Mouse (Mus musculus) embryonic facial prominence, embryonic 14.5 days (tissue): Measurements from ENCODE around the gene Atmin. TPM values are rescaled to one million over a fixed set of nuclear protein-coding genes. Genes with fewer than 3 reads are reported as not detected.

Experiments
- ATAC-seq: fragments of 200-750 bp; cut with Nextera tagmentation; 2 replicates; pipeline ENCODE4 v1.8.0; 2017; ENCODE audit warnings: low read depth, moderate number of reproducible peaks, moderate TSS enrichment
- DNase-seq: peaks from one replicate; pipeline ENCODE4 v3.0.0-alpha.2; 2015; ENCODE audit warnings: low spot score
- H3K27ac ChIP-seq: fragments of 300-500 bp; sonication (generic); replicated peaks from 2 replicates; pipeline ENCODE4 v1.5.1; 2014; ENCODE audit warnings: low read depth, mild to moderate bottlenecking, low read length, moderate library complexity
- H3K27me3 ChIP-seq: fragments of 300-500 bp; sonication (generic); replicated peaks from 2 replicates; pipeline ENCODE4 v1.6.1; 2014; ENCODE audit warnings: low read length; ENCODE audit not compliant: control insufficient read depth, insufficient read depth
- H3K36me3 ChIP-seq: fragments of 300-500 bp; sonication (generic); 2 replicates; pipeline ENCODE4 v1.6.1; 2014; ENCODE audit warnings: low read length, mixed read lengths; ENCODE audit not compliant: control insufficient read depth, insufficient read depth
- H3K4me1 ChIP-seq: fragments of 300-500 bp; sonication (generic); 2 replicates; pipeline ENCODE4 v1.6.1; 2014; ENCODE audit warnings: antibody characterized with exemption, low read length; ENCODE audit not compliant: control insufficient read depth, insufficient read depth
- H3K4me2 ChIP-seq: fragments of 300-500 bp; sonication (generic); 2 replicates; pipeline ENCODE4 v1.6.1; 2014; ENCODE audit warnings: low read depth, mild to moderate bottlenecking, low read length, moderate library complexity, mixed read lengths
- H3K4me3 ChIP-seq: fragments of 300-500 bp; sonication (generic); 2 replicates; pipeline ENCODE4 v1.5.1; 2014; ENCODE audit warnings: low read depth, mild to moderate bottlenecking, low read length
- H3K9ac ChIP-seq: fragments of 300-500 bp; sonication (generic); 2 replicates; pipeline ENCODE4 v1.6.1; 2014; ENCODE audit warnings: low read depth, mild to moderate bottlenecking, low read length, moderate library complexity, mixed read lengths
- H3K9me3 ChIP-seq: fragments of 300-500 bp; sonication (generic); 2 replicates; pipeline ENCODE4 v1.6.1; 2016; ENCODE audit warnings: low read length; ENCODE audit not compliant: control insufficient read depth
- WGBS: fragments of 180-500 bp; shearing (Covaris S2); extraction: QIAGEN DNeasy Blood & Tissue Kit; methylation state at CpG from one replicate; pipeline ENCODE4 v1.1.7; 2014; 5-methylcytosine and 5-hydroxymethylcytosine counted together
- polyA plus RNA-seq: library from polyadenylated mRNA; unstranded; fragments of >200 nt; fragmentation: Nextera tagmentation; extraction: Ambion mirVana; gene quantifications from 2 replicates; pipeline ENCODE4 v1.2.1, GENCODE M21; 2014

Gene Atmin
- polyA plus RNA-seq, 1 experiment from 2014 or later = 12.7 TPM

GRCm38 (mm10) chr8:116969531-116969930 is 26.3 kb downstream of the Atmin start:
- H3K4me1 ChIP-seq = no peaks in the 10 kb centered on the region
- DNase-seq (no peak), ATAC-seq (no peak)
- WGBS = 78% methylated on average over 6 of the region's 6 CpGs
- H3K27ac ChIP-seq = no peak overlapping the region
- no peak overlapping the region for H3K4me3 ChIP-seq
- H3K9ac ChIP-seq = no peak overlapping the region
- no peaks in the 10 kb centered on the region for H3K36me3 ChIP-seq
- no peak overlapping the region for H3K4me2 ChIP-seq
- no peaks in the 10 kb centered on the region for H3K27me3 ChIP-seq
- H3K9me3 ChIP-seq = no peaks in the 10 kb centered on the region

GRCm38 (mm10) chr8:116975066-116975465 is 31.9 kb downstream of the Atmin start:
- Histone ChIP-seq H3K4me1 (peaks cover 4% of the 10 kb centered on the region; the same call in 1 of the 2 replicates), H3K4me3 (no peak overlapping the region), H3K36me3 (no peaks in the 10 kb centered on the region), H3K9ac (no peak overlapping the region), H3K27me3 (no peaks in the 10 kb centered on the region), H3K9me3 (no peaks in the 10 kb centered on the region), H3K27ac (no peak overlapping the region), H3K4me2 (no peak overlapping the region)
- ATAC-seq = no peak
- DNase-seq = no peak
- WGBS = 33% methylated on average over 5 of the region's 5 CpGs

- Histone ChIP-seq H3K9ac (no peak overlapping the region), H3K4me2 (no peak overlapping the region)
Measured at GRCm38 (mm10) chr8:116975606-116976005, 32.4 kb downstream of the Atmin start.

GRCm38 (mm10) chr8:116978052-116978451 is 34.9 kb downstream of the Atmin start:
- Histone ChIP-seq H3K4me1 (peaks cover 4% of the 10 kb centered on the region; the same call in 1 of the 2 replicates), H3K27ac (peak overlapping the region; percentile 59; the same call in 1 of the 2 replicates), H3K36me3 (peaks cover 6% of the 10 kb centered on the region), H3K9me3 (no peaks in the 10 kb centered on the region), H3K27me3 (no peaks in the 10 kb centered on the region), H3K4me3 (peak overlapping the region; percentile 85), H3K9ac (peak overlapping the region; percentile 57), H3K4me2 (peak overlapping the region; percentile 92)
- ATAC-seq (no peak), DNase-seq (no peak)
- 30% methylated on average over 8 of the region's 8 CpGs for WGBS

More at GRCm38 (mm10) chr8:116975606-116976005, 32.4 kb downstream of the Atmin start:
- ATAC-seq = no peak
- Histone ChIP-seq H3K27me3 (no peaks in the 10 kb centered on the region), H3K9me3 (no peaks in the 10 kb centered on the region), H3K27ac (no peak overlapping the region), H3K4me1 (peaks cover 4% of the 10 kb centered on the region; the same call in 1 of the 2 replicates), H3K4me3 (no peak overlapping the region), H3K36me3 (no peaks in the 10 kb centered on the region)
- no peak for DNase-seq
- 50% methylated on average over 5 of the region's 5 CpGs for WGBS

GRCm38 (mm10) chr8:116978631-116979256 is 35.6 kb downstream of the Atmin start, which contains the start of gene 1700030J22Rik:
TSS of gene 1700030J22Rik (minus strand) at chr8:116978959.
- ATAC-seq = peak; percentile 98
- peak within 1 kb of the TSS; percentile 85 for H3K4me3 ChIP-seq
- H3K27me3 ChIP-seq = no peaks in the 10 kb centered on the region
- no peaks in the 10 kb centered on the region for H3K9me3 ChIP-seq
- H3K36me3 ChIP-seq = peaks cover 13% of the 10 kb centered on the region
- WGBS = under 1% methylated on average over 30 of the region's 46 CpGs
- peak within 1 kb of the TSS; percentile 59; the same call in 1 of the 2 replicates for H3K27ac ChIP-seq
- peak within 1 kb of the TSS; percentile 57 for H3K9ac ChIP-seq
- DNase-seq = peak; percentile 99
- peak within 1 kb of the TSS; percentile 92 for H3K4me2 ChIP-seq
- H3K4me1 ChIP-seq = peaks cover 4% of the 10 kb centered on the region; the same call in 1 of the 2 replicates

GRCm38 (mm10) chr8:116980117-116980516 is 36.9 kb downstream of the Atmin start:
- DNase-seq = peak; percentile 79
- no peak overlapping the region for H3K9ac ChIP-seq
- H3K4me3 ChIP-seq = no peak overlapping the region
- H3K27me3 ChIP-seq = no peaks in the 10 kb centered on the region
- H3K27ac ChIP-seq = no peak overlapping the region
- no peak for ATAC-seq
- peak overlapping the region; percentile 18; the same call in 1 of the 2 replicates for H3K4me2 ChIP-seq
- 21% methylated on average over 4 of the region's 4 CpGs for WGBS
- H3K9me3 ChIP-seq = no peaks in the 10 kb centered on the region
- H3K4me1 ChIP-seq = peaks cover 4% of the 10 kb centered on the region; the same call in 1 of the 2 replicates
- H3K36me3 ChIP-seq = peaks cover 14% of the 10 kb centered on the region

- no peak for ATAC-seq
- DNase-seq = no peak
- 97% methylated on average over 3 of the region's 3 CpGs for WGBS
Measured at GRCm38 (mm10) chr8:116989842-116990241, 46.6 kb downstream of the Atmin start.

GRCm38 (mm10) chr8:116991241-116991640 is 48.0 kb downstream of the Atmin start:
- ATAC-seq (no peak), DNase-seq (no peak)
- no peaks in the 10 kb centered on the region for H3K9me3 ChIP-seq
- no peak overlapping the region for H3K4me3 ChIP-seq
- no peaks in the 10 kb centered on the region for H3K27me3 ChIP-seq
- no peak overlapping the region for H3K27ac ChIP-seq
- no peak overlapping the region for H3K9ac ChIP-seq
- H3K4me1 ChIP-seq = peaks cover 8% of the 10 kb centered on the region
- H3K36me3 ChIP-seq = peaks cover 15% of the 10 kb centered on the region; the same call in 1 of the 2 replicates
- no peak overlapping the region for H3K4me2 ChIP-seq
- 90% methylated on average over 8 of the region's 8 CpGs for WGBS

More at GRCm38 (mm10) chr8:116989842-116990241, 46.6 kb downstream of the Atmin start:
- H3K27me3 ChIP-seq = no peaks in the 10 kb centered on the region
- no peak overlapping the region for H3K27ac ChIP-seq
- no peak overlapping the region for H3K9ac ChIP-seq
- peaks cover 26% of the 10 kb centered on the region; the same call in 1 of the 2 replicates for H3K36me3 ChIP-seq
- H3K9me3 ChIP-seq = no peaks in the 10 kb centered on the region
- no peak overlapping the region for H3K4me2 ChIP-seq
- H3K4me3 ChIP-seq = no peak overlapping the region
- peaks cover 8% of the 10 kb centered on the region for H3K4me1 ChIP-seq
